Mouse (Mus musculus) stomach, embryonic 14.5 days (tissue): ENCODE data around the gene Bloc1s6. TPM values are rescaled to one million over a fixed set of nuclear protein-coding genes. Genes with fewer than 3 reads are reported as not detected.

Experiments
- ATAC-seq: fragments of 200-750 bp; cut with Nextera tagmentation; 2 replicates; pipeline ENCODE4 v1.8.0; 2017; ENCODE audit warnings: low read depth, moderate TSS enrichment; ENCODE audit not compliant: insufficient number of reproducible peaks, insufficient read depth, low FRiP score
- H3K27ac ChIP-seq: fragments of 300-500 bp; sonication (generic); 2 replicates; pipeline ENCODE4 v1.5.1; 2014; ENCODE audit warnings: mild to moderate bottlenecking, low read length, moderate library complexity, mixed read lengths
- H3K27me3 ChIP-seq: fragments of 300-500 bp; sonication (generic); 2 replicates; pipeline ENCODE4 v1.6.1; 2014; ENCODE audit warnings: low read length, control low read depth, mixed read lengths; ENCODE audit not compliant: control insufficient read depth, insufficient read depth
- H3K36me3 ChIP-seq: fragments of 300-500 bp; sonication (generic); 2 replicates; pipeline ENCODE4 v1.6.1; 2014; ENCODE audit warnings: mild to moderate bottlenecking, control low read depth, low read length, moderate library complexity, mixed read lengths; ENCODE audit not compliant: control insufficient read depth, insufficient read depth
- H3K4me1 ChIP-seq: fragments of 300-500 bp; sonication (generic); 2 replicates; pipeline ENCODE4 v1.6.1; 2014; ENCODE audit warnings: low read length, control low read depth, mixed read lengths; ENCODE audit not compliant: control insufficient read depth, insufficient read depth
- H3K4me2 ChIP-seq: fragments of 300-500 bp; sonication (generic); replicated peaks from 2 replicates; pipeline ENCODE4 v1.6.1; 2014; ENCODE audit warnings: low read depth, low read length, control low read depth
- H3K4me3 ChIP-seq: fragments of 300-500 bp; sonication (generic); 2 replicates; pipeline ENCODE4 v1.5.1; 2014; ENCODE audit warnings: low read depth, low read length, control low read depth
- H3K9ac ChIP-seq: fragments of 300-500 bp; sonication (generic); replicated peaks from 2 replicates; pipeline ENCODE4 v1.6.1; 2014; ENCODE audit warnings: low read depth, mild to moderate bottlenecking, control low read depth, low read length, moderate library complexity, mixed read lengths
- H3K9me3 ChIP-seq: fragments of 300-500 bp; sonication (generic); 2 replicates; pipeline ENCODE4 v1.6.1; 2016; ENCODE audit warnings: low read depth, low read length, control low read depth; ENCODE audit not compliant: control insufficient read depth
- WGBS: fragments of 180-500 bp; shearing (Covaris S2); extraction: QIAGEN DNeasy Blood & Tissue Kit; methylation state at CpG from one replicate; pipeline ENCODE4 v1.1.7; 2014; 5-methylcytosine and 5-hydroxymethylcytosine counted together
- polyA plus RNA-seq: library from polyadenylated mRNA; unstranded; fragments of >200 nt; fragmentation: Nextera tagmentation; extraction: Ambion mirVana; gene quantifications from 2 replicates; pipeline ENCODE4 v1.2.1, GENCODE M21; 2014

Gene Bloc1s6
- polyA plus RNA-seq = 46.2 and 55.0 TPM in 2 replicates

DNA sequence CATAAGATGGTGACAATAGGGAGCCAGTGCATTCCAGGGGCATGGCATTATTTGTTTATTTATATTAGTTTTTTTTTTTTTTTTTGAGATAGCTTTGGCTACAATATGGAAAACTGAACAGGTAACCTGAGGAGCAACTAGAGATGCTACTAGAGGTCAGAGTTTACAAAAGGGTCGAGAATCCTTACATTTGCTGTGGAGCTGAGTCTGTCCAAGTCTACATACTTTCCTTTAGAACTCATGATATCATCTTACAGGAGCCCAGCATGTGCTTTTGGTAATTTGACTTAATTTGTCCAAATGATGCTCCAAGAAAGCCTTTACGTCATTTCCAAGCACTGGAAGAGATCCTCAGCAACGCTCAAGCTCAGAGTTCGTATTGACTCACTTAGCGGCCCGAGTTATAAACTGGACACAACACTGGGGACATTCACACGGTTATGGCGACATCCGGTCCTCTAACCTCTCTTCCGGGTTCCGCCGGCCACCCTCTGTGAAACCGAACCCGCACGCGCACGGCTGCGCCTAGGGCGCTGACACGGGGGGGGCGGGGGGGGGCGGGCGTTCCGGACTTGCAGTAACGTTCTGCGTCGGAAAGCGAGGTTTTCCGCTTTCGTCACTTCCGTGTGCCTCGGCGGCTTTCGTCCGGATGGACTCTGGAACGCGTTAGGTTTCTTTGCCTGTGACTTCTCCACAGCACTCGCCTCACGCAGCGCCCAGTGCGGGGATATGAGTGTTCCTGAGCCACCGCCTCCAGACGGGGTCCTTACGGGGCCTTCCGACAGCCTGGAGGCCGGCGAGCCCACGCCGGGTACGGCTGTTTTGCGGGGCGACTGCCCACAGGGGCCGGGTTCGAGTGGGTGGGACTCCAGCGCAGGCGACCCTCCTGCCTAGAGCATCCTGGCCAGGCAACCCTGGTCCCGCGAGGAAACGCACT, at the start of gene Bloc1s6:
TSS of gene Bloc1s6 (plus strand) at position 610 of the 937 bp plus-strand sequence.
- peak within 1 kb of the TSS; percentile 78 for H3K4me3 ChIP-seq
- H3K9ac ChIP-seq = peak within 1 kb of the TSS; percentile 84
- no peaks in the 10 kb centered on the region for H3K9me3 ChIP-seq
- peak within 1 kb of the TSS; percentile 94 for H3K27ac ChIP-seq
- H3K4me1 ChIP-seq = peaks cover 5% of the 10 kb centered on the region; the same call in 1 of the 2 replicates
- peak; percentile 94 for ATAC-seq
- WGBS = under 1% methylated on average over 52 of the region's 59 CpGs
- no peaks in the 10 kb centered on the region; the same call in 1 of the 2 replicates for H3K36me3 ChIP-seq
- no peaks in the 10 kb centered on the region for H3K27me3 ChIP-seq
- H3K4me2 ChIP-seq = peak within 1 kb of the TSS; percentile 67

DNA sequence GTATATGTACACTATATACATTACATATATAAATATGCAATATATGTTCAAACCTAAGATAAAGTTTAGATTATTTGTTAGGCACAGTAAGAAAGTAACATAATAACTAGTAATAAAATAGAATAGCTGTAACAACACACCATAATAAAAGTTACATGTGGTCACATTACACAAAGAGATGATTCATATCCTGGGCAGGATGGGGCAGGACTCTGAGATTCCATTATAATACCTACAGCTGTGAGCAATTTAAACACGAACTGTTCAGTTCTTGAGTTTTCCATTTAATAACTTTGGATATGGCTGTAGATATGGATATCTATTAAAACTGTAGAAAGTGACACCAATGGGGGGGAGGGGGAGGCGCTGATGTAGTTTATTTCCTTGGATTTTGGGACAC, 40.8 kb upstream of the Bloc1s6 start:
- H3K4me1 ChIP-seq = peaks cover 7% of the 10 kb centered on the region
- no peak overlapping the region for H3K9ac ChIP-seq
- H3K4me3 ChIP-seq = no peak overlapping the region
- 75% methylated on average over 2 of the region's 2 CpGs for WGBS
- no peaks in the 10 kb centered on the region for H3K36me3 ChIP-seq
- H3K27me3 ChIP-seq = no peaks in the 10 kb centered on the region
- H3K27ac ChIP-seq = no peak overlapping the region
- no peak overlapping the region for H3K4me2 ChIP-seq
- H3K9me3 ChIP-seq = no peaks in the 10 kb centered on the region
- no peak for ATAC-seq

DNA sequence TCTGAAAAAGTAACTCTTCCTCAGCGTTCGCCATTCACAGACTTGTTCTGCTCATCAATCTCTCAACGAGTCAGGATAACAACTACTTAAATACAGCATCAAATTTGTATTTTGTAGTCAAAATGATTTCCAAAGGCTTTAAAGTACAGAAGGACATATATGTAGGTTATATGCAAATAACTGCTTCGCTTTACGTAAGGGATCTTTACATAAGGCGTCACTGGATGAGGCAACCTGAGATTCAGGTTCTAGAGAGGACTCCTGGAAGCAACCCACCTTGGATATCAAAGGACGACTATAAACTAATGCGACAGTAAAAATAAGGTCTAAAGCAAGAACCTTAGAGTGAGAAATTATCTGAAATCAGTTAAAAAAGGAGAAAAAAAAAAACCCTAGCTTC, 37.3 kb upstream of the Bloc1s6 start:
- 57% methylated on average over 8 of the region's 8 CpGs for WGBS
- H3K9ac ChIP-seq = 0 out of 2 replicates have a peak overlapping the region, but pooled peaks have one; percentile 62

DNA sequence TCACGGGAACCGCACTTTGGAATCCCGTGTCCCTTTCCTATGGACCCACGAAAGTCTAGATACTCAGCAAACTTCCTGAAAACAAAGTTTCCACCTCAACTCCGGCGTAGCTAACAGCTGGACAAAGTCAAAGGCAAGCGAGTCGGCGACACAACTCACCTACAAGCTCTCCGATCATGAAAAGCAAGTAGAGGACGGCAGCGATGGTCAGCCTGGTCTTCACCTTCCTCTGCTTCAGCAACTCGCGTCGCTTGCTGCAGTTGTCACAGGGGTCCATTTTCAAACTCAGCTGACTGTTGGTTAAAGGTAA, 36.5 kb upstream of the Bloc1s6 start:
- peak overlapping the region; percentile 62 for H3K9ac ChIP-seq
- H3K27ac ChIP-seq = no peak overlapping the region; the same call in 1 of the 2 replicates
- no peak for ATAC-seq
- H3K27me3 ChIP-seq = no peaks in the 10 kb centered on the region
- peaks cover 7% of the 10 kb centered on the region for H3K4me1 ChIP-seq
- no peaks in the 10 kb centered on the region for H3K36me3 ChIP-seq
- peak overlapping the region; percentile 65 for H3K4me2 ChIP-seq
- H3K4me3 ChIP-seq = peak overlapping the region; percentile 69
- no peaks in the 10 kb centered on the region for H3K9me3 ChIP-seq
- 1% methylated on average over 15 of the region's 15 CpGs for WGBS

More for the DNA sequence above, 37.3 kb upstream of the Bloc1s6 start:
- H3K4me3 ChIP-seq = peak overlapping the region; percentile 69
- no peaks in the 10 kb centered on the region for H3K27me3 ChIP-seq
- no peak for ATAC-seq
- H3K27ac ChIP-seq = no peak overlapping the region
- peaks cover 7% of the 10 kb centered on the region for H3K4me1 ChIP-seq
- no peaks in the 10 kb centered on the region for H3K36me3 ChIP-seq
- peak overlapping the region; percentile 65 for H3K4me2 ChIP-seq
- H3K9me3 ChIP-seq = no peaks in the 10 kb centered on the region

DNA sequence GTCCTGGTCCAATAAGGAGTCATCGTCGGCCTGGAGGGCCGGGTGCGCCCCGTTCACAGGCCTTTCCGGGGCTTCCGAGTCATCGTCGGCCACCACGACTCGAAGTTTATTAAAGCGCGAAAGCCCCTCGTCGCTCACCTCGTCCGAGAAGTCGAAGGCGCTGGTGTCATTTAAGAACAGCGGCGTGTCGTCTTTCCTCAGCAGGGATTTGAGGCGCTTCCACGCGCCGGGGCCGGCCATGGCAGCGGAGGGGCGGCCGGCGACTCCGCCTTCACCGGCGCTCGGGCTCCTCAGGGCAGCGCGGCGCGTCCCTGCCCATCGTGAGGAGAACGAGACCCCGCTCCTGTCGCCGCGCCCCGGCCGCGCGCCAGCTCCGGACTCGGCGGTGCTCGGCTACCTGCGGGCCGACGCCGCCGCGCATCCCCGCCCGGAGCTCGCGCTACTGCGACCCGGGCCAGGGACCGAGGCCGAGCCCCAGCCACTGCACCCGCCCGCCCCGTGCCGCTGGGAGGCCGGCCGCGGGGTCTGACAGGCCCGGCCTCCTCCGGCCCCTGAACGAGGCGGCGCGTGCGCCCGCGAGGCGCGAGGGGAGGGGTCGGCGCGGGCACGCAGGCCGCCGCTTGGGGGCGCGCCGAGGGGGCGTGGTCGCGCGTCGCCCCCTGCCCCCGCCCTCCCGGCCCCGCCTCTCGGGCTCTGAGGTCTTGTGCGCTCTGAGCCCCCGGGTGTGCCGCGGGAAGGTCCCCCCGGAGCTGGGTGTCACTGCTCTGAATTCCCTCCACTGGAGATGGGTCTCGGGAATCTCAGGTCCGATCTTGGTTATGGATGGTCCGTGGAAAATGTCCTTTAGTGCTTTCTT, 35.9 kb upstream of the Bloc1s6 start, which contains the start of gene Slc30a4:
TSS of gene Slc30a4 (minus strand) at position 483 of the 856 bp plus-strand sequence.
- H3K36me3 ChIP-seq = no peaks in the 10 kb centered on the region
- H3K27ac ChIP-seq = no peak within 1 kb of the TSS; the same call in 1 of the 2 replicates

DNA sequence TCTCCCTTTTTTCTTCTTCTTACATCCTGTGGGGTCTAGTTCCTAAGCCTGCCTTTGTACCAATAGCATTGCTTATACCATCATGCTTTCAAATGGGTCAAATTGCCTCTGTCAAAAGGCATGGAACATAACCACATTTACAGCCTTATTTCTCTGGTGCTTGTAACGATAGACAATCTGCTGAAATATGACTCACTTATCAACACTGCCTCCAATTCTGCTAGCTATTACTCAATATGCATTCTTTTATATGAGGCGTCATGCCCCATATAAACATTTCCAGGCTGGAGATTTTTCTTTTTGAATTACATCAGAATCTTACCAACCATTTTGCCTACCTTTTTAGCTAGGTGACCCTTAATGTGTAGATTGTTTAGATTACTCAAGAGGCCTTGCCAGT, 33.7 kb upstream of the Bloc1s6 start:
- WGBS = 65% methylated on average over 2 of the region's 2 CpGs
- Histone ChIP-seq H3K27ac (no peak overlapping the region), H3K9ac (no peak overlapping the region), H3K9me3 (no peaks in the 10 kb centered on the region), H3K4me3 (no peak overlapping the region), H3K36me3 (no peaks in the 10 kb centered on the region), H3K4me2 (no peak overlapping the region), H3K27me3 (no peaks in the 10 kb centered on the region), H3K4me1 (peaks cover 7% of the 10 kb centered on the region)
- no peak for ATAC-seq

More for the DNA sequence above, 35.9 kb upstream of the Bloc1s6 start, which contains the start of gene Slc30a4:
- H3K27me3 ChIP-seq = no peaks in the 10 kb centered on the region
- under 1% methylated on average over 90 of the region's 111 CpGs for WGBS
- peak; percentile 98 for ATAC-seq
- peak within 1 kb of the TSS; percentile 62 for H3K9ac ChIP-seq
- H3K4me1 ChIP-seq = peaks cover 7% of the 10 kb centered on the region
- H3K9me3 ChIP-seq = no peaks in the 10 kb centered on the region
- peak within 1 kb of the TSS; percentile 65 for H3K4me2 ChIP-seq
- H3K4me3 ChIP-seq = peak within 1 kb of the TSS; percentile 69

DNA sequence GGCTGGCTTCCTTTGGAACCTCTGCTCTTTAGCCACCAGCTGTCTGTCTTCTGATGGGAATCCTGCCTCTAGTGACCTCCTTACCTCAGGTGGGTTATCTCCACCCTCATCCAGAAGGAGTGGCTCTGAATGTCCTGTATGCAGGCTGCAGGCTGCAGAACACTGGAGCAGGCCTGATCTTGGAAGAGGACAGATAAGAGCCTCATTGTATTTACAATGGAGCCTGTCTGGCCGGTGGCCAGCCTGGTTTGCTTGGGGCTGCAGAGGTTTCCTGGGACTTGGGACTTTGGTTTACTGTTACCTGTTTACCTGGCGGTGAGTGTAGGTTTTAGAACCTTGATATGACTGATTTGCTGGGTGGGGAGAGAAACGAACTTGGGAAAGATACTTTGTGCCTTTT, 30.2 kb upstream of the Bloc1s6 start:
- H3K4me3 ChIP-seq = no peak overlapping the region
- ATAC-seq = peak; percentile 87
- H3K36me3 ChIP-seq = no peaks in the 10 kb centered on the region
- peak overlapping the region; percentile 33; the same call in 1 of the 2 replicates for H3K27ac ChIP-seq
- no peaks in the 10 kb centered on the region for H3K4me1 ChIP-seq
- no peaks in the 10 kb centered on the region for H3K9me3 ChIP-seq
- H3K27me3 ChIP-seq = no peaks in the 10 kb centered on the region
- H3K4me2 ChIP-seq = no peak overlapping the region
- H3K9ac ChIP-seq = no peak overlapping the region
- WGBS = 47% methylated on average over 3 of the region's 3 CpGs

DNA sequence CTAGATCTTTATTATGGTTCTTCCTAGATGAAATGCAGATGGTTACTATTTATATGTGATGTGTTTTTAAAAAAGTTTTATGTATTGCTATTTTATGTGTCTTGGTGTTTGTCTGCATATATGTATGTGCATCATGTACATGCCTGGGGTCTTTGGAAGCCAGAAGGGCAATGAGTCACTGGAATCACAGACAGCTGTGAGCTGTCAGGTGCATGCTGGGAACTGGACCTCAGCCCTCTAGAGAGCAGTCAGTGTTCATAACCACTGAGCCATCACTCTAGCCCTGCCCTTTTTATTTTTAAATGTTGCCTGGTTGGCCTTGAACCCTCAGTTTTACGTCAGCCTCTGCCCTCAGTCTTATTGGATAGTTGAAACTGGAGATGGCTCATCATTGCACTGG, 29.1 kb upstream of the Bloc1s6 start:
- no peak for ATAC-seq
- H3K36me3 ChIP-seq = no peaks in the 10 kb centered on the region
- H3K4me3 ChIP-seq = no peak overlapping the region
- H3K9ac ChIP-seq = no peak overlapping the region
- WGBS = 74% methylated on average over 1 of the region's 1 CpGs
- H3K9me3 ChIP-seq = no peaks in the 10 kb centered on the region
- H3K4me1 ChIP-seq = no peaks in the 10 kb centered on the region
- H3K4me2 ChIP-seq = no peak overlapping the region
- no peaks in the 10 kb centered on the region for H3K27me3 ChIP-seq
- H3K27ac ChIP-seq = no peak overlapping the region
